In genomic region chr17:84081751-84082352, GRCm38 (mm10) we compare ENCODE assay signal across 8 mouse cellular contexts.
DNase-seq lines count a peak whose midpoint lies in the region; ATAC-seq and TF ChIP-seq lines count a peak whose summit lies in the region.

No protein-coding gene starts in this region.

- H3K9me3 ChIP-seq in intestine, embryonic 15.5 days = no peaks in the 10 kb centered on the region

- WGBS in intestine, embryonic 15.5 days = 37% methylated on average over 8 of the region's 8 CpGs

- H3K27me3 ChIP-seq in intestine, embryonic 15.5 days (replicated peaks) = no peaks in the 10 kb centered on the region

- H3K36me3 ChIP-seq in intestine, embryonic 15.5 days = no peaks in the 10 kb centered on the region

- H3K4me2 ChIP-seq in intestine, embryonic 15.5 days (replicated peaks) = no peak overlapping the region

- peak; percentile 56 for ATAC-seq in intestine, embryonic 15.5 days
- no peak for ATAC-seq in CD4-positive, CD25-positive, alpha-beta regulatory T cell, adult 4 months

- peaks cover 37% of the 10 kb centered on the region for H3K4me1 ChIP-seq in intestine, embryonic 15.5 days (replicated peaks)

- DNase-seq in heart, adult 11 months = peak; percentile 98
- no peak for DNase-seq in heart, adult 8-10 months (ENCODE audit: low spot score)
- peak; percentile 88 to 92 for DNase-seq in cerebellum, postnatal 10 days
- peak; percentile 77 for DNase-seq in gastrocnemius, adult 2 months
- DNase-seq in left cerebral cortex, postnatal 25 days (ENCODE audit: low spot score in 2 of 2) = peak; percentile 56 to 78
- peak; percentile 67 for DNase-seq in right cerebral cortex, adult 18-20 months

- no peak overlapping the region for H3K4me3 ChIP-seq in gastrocnemius, adult 2 months
- H3K4me3 ChIP-seq in intestine, embryonic 15.5 days (replicated peaks) = no peak overlapping the region

- no peak overlapping the region for H3K9ac ChIP-seq in intestine, embryonic 15.5 days

- no peak for TF ChIP-seq CTCF in gastrocnemius, adult 2 months (IDR thresholded peaks at IDR 0.05)

- peak overlapping the region; percentile 81 for H3K27ac ChIP-seq in gastrocnemius, adult 2 months
- H3K27ac ChIP-seq in intestine, embryonic 15.5 days = peak overlapping the region; percentile 36

- intact Hi-C loops in gastrocnemius, adult 2 months (cut with DNase I) = no loop called here
- intact Hi-C loops in left cerebral cortex, postnatal 25 days (cut with DNase I) = loop anchor here (2.0 kb wide), 1 partner anchor 23 kb away; no protein-coding TSS in a partner anchor
